In genomic region chr12:25241675-25242074, GRCm38 (mm10) we compare ENCODE assay signal across 25 mouse cellular contexts.
"Had no signal": no experiment of that assay in that cellular context is flagged by ENCODE, and none has a peak within 500 bp of the region (broad histone marks: within the 10 kb centered on the region; RNA-seq: fewer than 3 reads in every experiment).

No protein-coding gene starts in this region.

- H3K4me1 ChIP-seq: hindbrain, embryonic 15.5 days had no signal

- H3K9me3 ChIP-seq: heart, embryonic 13.5 days; heart, embryonic 15.5 days; hindbrain, embryonic 13.5 days; hindbrain, embryonic 15.5 days; kidney, embryonic 15.5 days; limb, embryonic 13.5 days; limb, embryonic 15.5 days; liver, embryonic 12.5 days had no signal

- H3K27me3 ChIP-seq: heart, embryonic 13.5 days; heart, embryonic 15.5 days; hindbrain, embryonic 13.5 days; hindbrain, embryonic 15.5 days; kidney, embryonic 15.5 days; limb, embryonic 13.5 days; limb, embryonic 15.5 days had no signal

- H3K4me3 ChIP-seq: heart, embryonic 13.5 days; heart, embryonic 15.5 days; hindbrain, embryonic 13.5 days; hindbrain, embryonic 15.5 days; kidney, embryonic 15.5 days; limb, embryonic 13.5 days; limb, embryonic 15.5 days; liver, embryonic 12.5 days had no signal

- H3K4me2 ChIP-seq: heart, embryonic 11.5 days; heart, embryonic 13.5 days; heart, embryonic 15.5 days; hindbrain, embryonic 13.5 days; hindbrain, embryonic 15.5 days; kidney, embryonic 15.5 days; limb, embryonic 13.5 days; limb, embryonic 15.5 days; liver, embryonic 12.5 days had no signal

- DNase-seq: gastrocnemius, postnatal 25 days; heart, adult 18-20 months; heart, postnatal 14 days; heart, postnatal 36 days; kidney, adult 11 months; kidney, adult 2 months; kidney, adult 9 months; kidney, postnatal 14 days; kidney, postnatal 36 days; layer of hippocampus, adult 9-11 months; layer of hippocampus, postnatal 36 days; left cerebral cortex, postnatal 4 days had no signal

- ATAC-seq: hindbrain, postnatal 0 days; intestine, embryonic 16.5 days; liver, embryonic 12.5 days had no signal

- H3K36me3 ChIP-seq: heart, embryonic 13.5 days; heart, embryonic 15.5 days; hindbrain, embryonic 13.5 days; hindbrain, embryonic 15.5 days; kidney, embryonic 15.5 days; limb, embryonic 13.5 days; limb, embryonic 15.5 days; liver, embryonic 12.5 days had no signal

- H3K9ac ChIP-seq: heart, embryonic 13.5 days; heart, embryonic 15.5 days; hindbrain, embryonic 13.5 days; hindbrain, embryonic 15.5 days; kidney, embryonic 15.5 days; limb, embryonic 13.5 days; limb, embryonic 15.5 days; liver, embryonic 12.5 days; liver, embryonic 14.5 days had no signal

- H3K27ac ChIP-seq: heart, embryonic 13.5 days; heart, embryonic 15.5 days; hindbrain, embryonic 13.5 days; hindbrain, embryonic 15.5 days; kidney, embryonic 15.5 days; kidney, postnatal 0 days; limb, embryonic 13.5 days; limb, embryonic 15.5 days; liver, embryonic 12.5 days; liver, embryonic 14.5 days had no signal
